Mouse (Mus musculus) spleen, embryonic (tissue): ENCODE results near the gene Nkain2.
"Not testable (repeated sequence)": the region's sequence is repeated elsewhere in the genome, so short reads cannot be mapped to it uniquely, and the experiment has no call there.

Experiments used
- CTCF ChIA-PET: fragments of 350-600 bp; sonication (Branson Sonifier 250); formaldehyde crosslinking; loops from one replicate; lab custom pipeline; 2022; lab: Charles Lee

Nkain2 gene

DNA sequence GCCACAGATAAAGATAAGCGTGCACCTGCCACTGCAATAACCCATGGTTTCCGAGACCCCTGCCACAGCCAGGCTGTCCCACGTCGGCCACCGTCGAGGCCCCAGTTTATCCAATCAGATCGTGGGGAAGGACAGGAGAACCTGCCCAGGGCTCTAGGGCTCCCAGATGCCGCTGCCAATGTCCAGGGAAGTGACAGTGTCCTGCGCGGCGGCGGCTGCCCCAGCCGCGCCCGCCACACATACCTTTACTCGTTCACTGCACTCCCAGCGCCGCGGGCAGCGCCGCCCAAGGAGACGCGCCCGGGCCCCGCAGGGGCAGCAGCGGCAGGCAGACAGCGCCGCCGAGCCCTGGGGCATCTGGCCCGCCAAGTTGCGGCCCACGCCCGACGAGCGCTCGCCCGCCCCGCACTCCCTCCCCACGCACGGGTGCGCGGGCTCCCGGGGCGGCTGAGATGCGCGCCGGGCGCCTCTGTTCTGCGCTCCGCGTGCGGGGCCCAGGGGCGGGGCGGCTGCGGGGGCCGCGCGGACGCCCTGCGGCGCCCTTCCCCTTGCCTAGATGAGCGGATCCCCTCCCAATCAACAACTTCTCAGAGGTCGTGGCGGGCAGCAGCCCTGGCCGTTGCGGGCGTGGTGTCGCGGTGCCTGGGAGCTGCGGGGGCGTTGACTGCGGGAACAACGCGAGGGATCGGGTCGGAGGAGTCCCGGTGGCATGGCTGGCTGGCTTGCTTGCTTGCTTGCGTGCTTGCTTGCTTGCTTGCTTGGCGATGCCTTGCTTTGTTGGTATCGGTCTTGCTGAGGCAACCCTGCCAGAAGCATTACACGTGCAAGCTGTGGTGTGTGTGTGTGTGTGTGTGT is at the start of gene Nkain2:
Gene Nkain2 (minus strand): TSS at position 811 of the 855 bp plus-strand sequence.
- CTCF ChIA-PET: no interaction called here

DNA sequence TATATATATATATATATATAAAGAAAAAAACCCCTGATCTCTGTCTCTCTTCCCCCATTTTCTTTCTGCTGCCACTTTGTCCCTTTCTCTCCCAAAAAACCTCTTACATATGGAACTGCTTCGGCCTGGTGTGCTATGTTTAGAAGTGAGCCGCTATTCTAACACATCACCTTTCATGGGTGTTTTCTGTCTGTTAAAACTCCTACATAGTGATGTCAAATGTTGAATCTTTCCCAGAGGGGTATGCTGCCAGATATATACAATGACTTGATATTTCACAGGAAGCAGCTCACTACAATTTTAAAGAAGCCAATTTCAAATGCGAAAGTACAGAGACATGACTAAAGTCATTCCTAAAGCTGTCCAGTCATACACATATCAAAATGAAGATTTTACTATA is 49.6 kb upstream of the Nkain2 start:
- CTCF ChIA-PET: no interaction called here

DNA sequence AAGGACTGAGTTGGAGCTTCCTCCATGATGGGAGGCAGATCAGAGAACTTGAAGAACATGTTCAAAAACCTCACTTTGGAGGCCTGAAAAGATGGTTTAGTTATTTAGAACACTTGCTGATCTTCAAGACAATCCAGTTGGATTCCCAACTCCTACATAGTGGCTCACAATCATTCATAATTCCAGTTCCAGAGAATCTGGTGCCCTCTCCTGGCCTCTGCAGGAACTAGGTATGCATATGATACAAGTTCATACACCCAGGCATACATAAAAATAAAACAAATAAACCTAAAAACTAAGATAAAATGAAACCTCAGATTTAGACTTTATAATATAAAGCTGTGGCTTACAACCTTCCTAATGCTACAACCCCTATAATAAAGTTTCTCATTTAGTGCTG is 4.8 kb upstream of the Nkain2 start:
- CTCF ChIA-PET: no interaction called here

- CTCF ChIA-PET: no interaction called here
Observed at GRCm38 (mm10) chr10:32890507-32891131, 357 bp upstream of the Nkain2 start.

- CTCF ChIA-PET: no interaction called here
Observed at GRCm38 (mm10) chr10:32881977-32882376, 8.3 kb downstream of the Nkain2 start.

- CTCF ChIA-PET: no interaction called here
Observed at GRCm38 (mm10) chr10:32870691-32871406, 19.4 kb downstream of the Nkain2 start.

DNA sequence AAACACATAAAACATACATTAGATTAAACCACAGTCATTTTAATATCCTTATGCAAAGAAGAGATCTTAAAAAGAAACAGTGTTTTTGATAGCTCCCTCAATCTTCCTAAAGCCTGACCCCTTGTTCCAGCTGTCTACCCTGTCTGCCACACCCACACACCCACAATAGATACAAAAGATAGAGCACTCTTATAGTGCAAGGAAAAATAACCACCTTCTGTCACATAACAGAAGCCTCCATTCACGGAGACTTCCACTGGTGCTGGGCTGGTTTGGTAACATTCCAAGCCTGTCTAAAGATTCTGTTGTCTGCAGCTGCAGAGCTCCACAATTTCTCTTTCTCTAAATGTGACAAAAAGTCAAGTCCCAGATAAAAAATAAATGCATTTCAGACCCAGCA is 20.7 kb downstream of the Nkain2 start:
- CTCF ChIA-PET: no interaction called here

DNA sequence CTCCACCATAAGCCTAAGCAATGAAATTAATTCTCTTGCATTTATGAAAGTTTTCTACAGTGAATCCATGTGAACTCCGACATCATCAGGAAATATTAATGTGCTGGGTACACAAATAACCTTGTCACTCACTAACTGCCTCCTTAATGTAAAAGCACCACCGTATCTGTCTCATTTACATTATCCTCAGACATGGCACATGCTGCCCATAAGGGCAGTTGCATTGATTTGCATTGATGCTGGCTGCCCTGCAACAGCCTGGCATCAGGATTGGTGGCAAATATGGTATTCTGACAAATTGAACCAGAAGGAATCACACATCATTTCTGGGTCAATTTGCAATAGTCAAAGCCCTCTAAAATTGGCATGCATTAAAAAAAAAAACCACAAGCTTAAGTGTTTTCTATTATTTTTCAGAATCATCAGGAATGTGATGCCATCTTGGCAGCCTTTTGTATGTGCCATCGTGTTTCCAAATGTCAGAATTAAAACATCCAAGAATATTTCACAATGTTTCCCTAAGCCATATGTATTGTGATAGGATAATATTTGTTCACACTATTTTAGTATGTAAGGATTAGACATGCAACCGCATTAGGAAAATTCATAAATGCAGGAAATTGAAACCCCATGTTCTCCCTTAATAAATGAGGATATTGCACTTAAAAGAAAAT is 74.9 kb downstream of the Nkain2 start:
- CTCF ChIA-PET: no interaction called here

- CTCF ChIA-PET: no interaction called here
Observed at GRCm38 (mm10) chr10:32796215-32796614, 94.0 kb downstream of the Nkain2 start.

- CTCF ChIA-PET: no interaction called here
Observed at GRCm38 (mm10) chr10:32790541-32790940, 99.7 kb downstream of the Nkain2 start.

DNA sequence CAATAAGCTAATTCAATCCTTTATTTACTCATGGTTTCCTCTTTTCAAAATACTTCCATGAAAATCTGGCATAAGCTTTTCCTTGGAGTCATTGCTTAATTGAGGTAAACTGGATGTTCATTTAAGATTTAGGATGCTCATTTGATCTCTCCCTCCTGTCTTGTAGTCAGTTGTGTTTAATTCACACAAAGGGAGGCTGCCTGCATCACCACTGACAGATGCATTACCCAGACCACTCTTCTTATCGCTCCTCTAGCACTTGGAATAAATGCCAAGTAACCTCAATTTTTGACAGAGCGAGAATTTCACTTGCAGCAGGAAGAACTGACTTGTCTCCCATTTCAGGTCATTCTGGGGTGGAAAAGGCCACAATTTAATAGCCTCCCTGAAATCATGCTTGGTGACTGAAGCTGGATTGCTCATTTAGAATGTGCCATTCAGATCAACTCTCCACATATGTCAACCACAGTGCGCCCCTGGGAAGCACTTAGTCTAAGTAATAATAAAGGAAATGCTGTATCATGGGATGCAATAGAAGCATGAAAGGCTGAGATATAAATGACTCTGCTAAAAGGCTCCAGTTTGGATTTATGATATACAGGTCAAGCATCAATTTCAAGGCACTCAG is 107.4 kb downstream of the Nkain2 start:
- CTCF ChIA-PET: no interaction called here

DNA sequence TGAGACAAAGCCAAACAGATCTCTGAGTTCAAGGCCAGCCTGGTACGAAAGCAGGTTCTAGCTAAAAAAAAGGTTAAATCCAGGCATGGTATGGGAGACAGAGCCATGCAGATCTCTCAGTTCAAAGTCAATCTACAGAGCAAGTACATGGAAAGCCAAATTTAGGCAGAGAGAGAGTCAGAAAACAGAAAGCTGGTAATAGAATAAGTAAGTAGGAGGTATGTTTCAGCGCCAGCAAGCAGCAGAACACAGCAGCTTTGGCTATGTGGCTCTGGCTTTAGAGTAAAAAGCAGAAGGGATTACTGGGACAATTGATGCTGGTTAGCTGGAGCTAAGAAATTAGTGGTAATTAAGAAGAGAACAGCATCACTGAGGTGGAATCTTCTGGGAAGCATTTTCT is 151.3 kb downstream of the Nkain2 start:
- CTCF ChIA-PET: no interaction called here

- CTCF ChIA-PET: not testable (repeated sequence)
Observed at GRCm38 (mm10) chr10:32706579-32706978, 183.7 kb downstream of the Nkain2 start.

- CTCF ChIA-PET: no interaction called here
Observed at GRCm38 (mm10) chr10:32696661-32697060, 193.6 kb downstream of the Nkain2 start.

DNA sequence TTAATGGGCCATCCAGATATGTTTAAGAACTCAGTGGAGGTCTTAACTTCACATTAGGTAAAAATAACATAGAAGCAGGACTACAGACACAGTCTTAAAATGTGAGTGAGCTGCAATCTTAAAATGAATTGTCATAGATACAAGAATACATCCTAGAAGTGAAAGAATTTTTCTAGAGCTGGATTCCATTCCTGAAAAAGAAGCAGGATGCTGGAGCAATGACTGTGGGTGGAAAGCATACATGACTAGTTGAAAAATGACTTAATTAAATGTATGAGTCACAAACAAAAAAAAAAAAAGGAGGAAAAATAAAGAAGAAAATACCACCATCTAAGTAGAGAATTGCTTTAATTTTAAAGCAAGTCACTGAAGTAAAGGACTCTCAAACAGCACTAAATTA is 205.7 kb downstream of the Nkain2 start:
- CTCF ChIA-PET: no interaction called here

DNA sequence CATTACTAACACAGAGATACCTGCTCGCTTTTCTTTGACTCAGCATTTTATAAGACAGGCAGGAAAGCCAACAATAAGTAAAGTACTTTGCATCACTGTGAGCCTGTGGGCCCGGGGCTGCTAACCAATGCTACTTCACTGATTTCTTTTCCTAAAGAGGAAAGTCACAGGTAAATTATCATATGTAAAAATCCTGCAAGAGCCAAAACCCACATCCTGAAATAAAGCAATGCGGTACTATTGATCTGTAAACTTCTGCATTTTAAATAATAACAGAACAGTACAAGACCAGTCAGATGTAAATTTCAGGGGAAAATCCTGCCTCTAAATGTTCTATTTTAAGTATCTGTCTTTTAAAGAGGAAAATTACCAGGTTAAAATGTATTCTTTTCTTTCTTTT is 250.0 kb downstream of the Nkain2 start:
- CTCF ChIA-PET: no interaction called here

- CTCF ChIA-PET: no interaction called here
Observed at GRCm38 (mm10) chr10:32639173-32639572, 251.1 kb downstream of the Nkain2 start.

DNA sequence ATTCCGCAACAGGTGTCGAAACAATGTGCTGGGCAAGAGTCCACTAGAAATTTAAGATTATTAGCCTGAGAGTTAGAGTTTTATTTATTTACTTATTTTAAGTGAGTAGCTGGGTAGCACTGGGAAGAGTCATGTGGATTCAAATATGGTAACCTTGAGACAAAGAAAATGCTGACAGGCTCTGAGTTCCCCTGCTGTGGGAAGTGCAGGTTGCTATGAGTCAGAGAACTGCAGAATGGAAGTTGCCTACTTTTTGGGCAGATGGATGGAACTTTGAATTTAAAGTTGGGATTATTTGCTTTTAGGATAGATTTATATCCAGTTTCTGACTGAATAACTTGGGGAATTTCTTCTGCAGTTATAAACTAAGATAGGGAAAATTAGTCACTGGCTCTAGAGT is 259.2 kb downstream of the Nkain2 start:
- CTCF ChIA-PET: no interaction called here

DNA sequence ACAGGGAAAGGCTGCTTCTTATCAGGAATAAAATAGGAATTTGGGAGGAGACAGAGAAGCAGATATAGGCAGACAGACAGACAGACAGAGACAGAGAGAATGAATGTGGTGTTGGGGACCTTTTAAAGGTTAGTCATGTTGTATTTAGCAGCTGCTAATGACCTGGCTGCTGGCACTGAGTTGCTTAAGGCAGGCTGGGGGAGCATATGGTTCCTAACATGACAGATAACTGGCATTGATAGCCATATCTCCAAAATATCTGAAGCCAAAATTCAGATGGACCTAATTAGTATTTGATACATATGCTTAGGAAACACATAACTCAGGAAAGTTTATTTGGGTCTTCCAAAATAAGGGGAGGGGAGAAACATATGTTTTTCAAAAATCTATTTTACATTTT is 285.8 kb downstream of the Nkain2 start:
- CTCF ChIA-PET: no interaction called here

DNA sequence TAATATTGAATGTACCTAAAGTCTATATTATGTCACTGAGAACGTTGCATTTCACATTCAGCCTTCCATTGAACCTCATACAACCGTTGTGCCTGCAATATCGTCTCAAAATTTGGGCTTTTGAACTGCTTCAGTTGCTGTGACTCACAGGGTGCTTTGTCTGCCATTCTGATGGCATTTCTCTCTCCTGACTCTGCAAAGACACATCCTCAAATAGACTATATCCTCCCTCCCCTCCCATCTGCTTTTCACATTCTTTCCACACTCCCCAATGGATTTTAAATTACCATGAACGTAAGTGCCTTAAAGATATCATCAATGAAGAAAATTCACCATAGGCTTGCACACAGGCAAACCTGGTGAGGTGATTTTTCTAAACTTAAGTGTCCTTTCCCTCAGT is 287.5 kb downstream of the Nkain2 start:
- CTCF ChIA-PET: no interaction called here

GRCm38 (mm10) chr10:32594998-32595397 is 295.3 kb downstream of the Nkain2 start:
- CTCF ChIA-PET: no interaction called here

- CTCF ChIA-PET: no interaction called here
Observed at GRCm38 (mm10) chr10:32577276-32577580, 313.0 kb downstream of the Nkain2 start.
